Mouse (Mus musculus) midbrain, embryonic 11.5 days (tissue): ENCODE data around the gene Pabpc1l. TPM values are rescaled to one million over a fixed set of nuclear protein-coding genes. Genes with fewer than 3 reads are reported as not detected.

Source experiments
- ATAC-seq: fragments of 200-750 bp; cut with Nextera tagmentation; 2 replicates; pipeline ENCODE4 v1.8.0; 2017; ENCODE audit warnings: moderate TSS enrichment, moderate library complexity; ENCODE audit not compliant: low FRiP score
- DNase-seq: peaks from one replicate; pipeline ENCODE4 v3.0.0; 2015; ENCODE audit warnings: low spot score; ENCODE audit errors: missing footprints
- H3K27ac ChIP-seq: fragments of 300-500 bp; sonication (generic); 2 replicates; pipeline ENCODE4 v1.5.1; 2014; ENCODE audit warnings: low read depth, low read length
- H3K27me3 ChIP-seq: fragments of 300-500 bp; sonication (generic); 2 replicates; pipeline ENCODE4 v1.6.1; 2014; ENCODE audit warnings: mild to moderate bottlenecking, low read length, moderate library complexity, mixed read lengths; ENCODE audit not compliant: control insufficient read depth, insufficient read depth
- H3K36me3 ChIP-seq: fragments of 300-500 bp; sonication (generic); 2 replicates; pipeline ENCODE4 v1.6.1; 2014; ENCODE audit warnings: mild to moderate bottlenecking, low read length, moderate library complexity, mixed read lengths; ENCODE audit not compliant: control insufficient read depth, insufficient read depth
- H3K4me1 ChIP-seq: fragments of 300-500 bp; sonication (generic); 2 replicates; pipeline ENCODE4 v1.6.1; 2014; ENCODE audit warnings: low read length; ENCODE audit not compliant: control insufficient read depth, insufficient read depth
- H3K4me2 ChIP-seq: fragments of 300-500 bp; sonication (generic); 2 replicates; pipeline ENCODE4 v1.6.1; 2014; ENCODE audit warnings: mild to moderate bottlenecking, moderate library complexity
- H3K4me3 ChIP-seq: fragments of 300-500 bp; sonication (generic); 2 replicates; pipeline ENCODE4 v1.5.1; 2014; ENCODE audit warnings: low read depth, low read length
- H3K9ac ChIP-seq: fragments of 300-500 bp; sonication (generic); 2 replicates; pipeline ENCODE4 v1.6.1; 2014; ENCODE audit warnings: low read length
- H3K9me3 ChIP-seq: fragments of 300-500 bp; sonication (generic); 2 replicates; pipeline ENCODE4 v1.6.1; 2016; ENCODE audit warnings: low read length; ENCODE audit not compliant: control insufficient read depth
- WGBS: fragments of 180-500 bp; shearing (Covaris S2); extraction: QIAGEN DNeasy Blood & Tissue Kit; methylation state at CpG from one replicate; pipeline ENCODE4 v1.1.7; 2014; 5-methylcytosine and 5-hydroxymethylcytosine counted together
- polyA plus RNA-seq: library from polyadenylated mRNA; unstranded; fragments of >200 nt; fragmentation: Nextera tagmentation; extraction: Ambion mirVana; gene quantifications from 2 replicates; pipeline ENCODE4 v1.2.1, GENCODE M21; 2014

Gene Pabpc1l
- polyA plus RNA-seq, 1 experiment from 2014 or later: 0.51 TPM

DNA sequence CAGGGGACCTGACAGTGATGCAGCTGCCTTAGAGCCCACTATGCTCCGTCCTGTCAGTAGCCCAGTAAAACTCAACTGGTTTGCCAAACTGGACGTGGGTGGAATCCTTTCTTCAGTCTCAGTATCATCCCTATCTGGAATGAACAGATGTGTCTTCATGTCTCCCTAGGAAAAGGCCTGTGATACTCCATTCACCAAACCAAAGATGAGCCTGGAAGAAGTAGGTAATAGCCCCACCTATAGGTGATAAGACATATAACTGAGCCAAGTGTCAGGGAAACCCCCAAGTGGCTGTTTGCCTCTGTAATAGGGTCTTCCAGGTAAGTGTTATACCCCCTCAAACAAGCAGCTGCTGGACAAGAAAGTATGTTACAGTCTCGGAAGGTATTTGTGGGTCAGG lies 6.3 kb upstream of the Pabpc1l start:
- WGBS: 92% methylated on average over 3 of the region's 3 CpGs
- no peak overlapping the region for H3K4me2 ChIP-seq
- no peaks in the 10 kb centered on the region for H3K27me3 ChIP-seq
- H3K4me1 ChIP-seq: no peaks in the 10 kb centered on the region; the same call in 1 of the 2 replicates
- no peaks in the 10 kb centered on the region for H3K9me3 ChIP-seq
- H3K9ac ChIP-seq: no peak overlapping the region
- DNase-seq: no peak
- no peak overlapping the region for H3K4me3 ChIP-seq
- no peak overlapping the region for H3K27ac ChIP-seq
- no peak for ATAC-seq
- peaks cover 22% of the 10 kb centered on the region for H3K36me3 ChIP-seq

DNA sequence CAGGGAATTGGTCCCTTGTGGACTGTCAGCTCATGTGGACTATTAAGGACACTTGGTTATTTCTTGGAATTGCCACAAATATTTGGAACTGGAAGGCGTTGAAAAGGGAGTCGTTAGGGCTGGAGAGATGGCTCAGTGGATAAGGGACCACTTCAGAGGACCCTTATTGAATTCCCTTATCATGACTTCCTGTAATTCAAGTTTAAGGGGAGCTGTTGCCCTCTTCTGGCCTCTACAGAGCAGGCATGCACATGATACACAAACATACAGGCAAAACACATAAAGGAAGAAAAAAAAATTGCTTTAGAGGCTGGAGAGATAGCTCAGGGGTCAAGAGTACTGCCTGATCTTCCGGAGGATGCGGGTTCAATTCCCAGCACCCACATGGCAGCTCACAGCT lies 5.3 kb upstream of the Pabpc1l start:
- Histone ChIP-seq H3K27ac (no peak overlapping the region), H3K4me3 (no peak overlapping the region), H3K36me3 (peaks cover 17% of the 10 kb centered on the region), H3K9me3 (no peaks in the 10 kb centered on the region), H3K27me3 (no peaks in the 10 kb centered on the region), H3K4me2 (no peak overlapping the region), H3K9ac (no peak overlapping the region), H3K4me1 (no peaks in the 10 kb centered on the region; the same call in 1 of the 2 replicates)
- 97% methylated on average over 4 of the region's 4 CpGs for WGBS
- DNase-seq: no peak
- no peak for ATAC-seq

DNA sequence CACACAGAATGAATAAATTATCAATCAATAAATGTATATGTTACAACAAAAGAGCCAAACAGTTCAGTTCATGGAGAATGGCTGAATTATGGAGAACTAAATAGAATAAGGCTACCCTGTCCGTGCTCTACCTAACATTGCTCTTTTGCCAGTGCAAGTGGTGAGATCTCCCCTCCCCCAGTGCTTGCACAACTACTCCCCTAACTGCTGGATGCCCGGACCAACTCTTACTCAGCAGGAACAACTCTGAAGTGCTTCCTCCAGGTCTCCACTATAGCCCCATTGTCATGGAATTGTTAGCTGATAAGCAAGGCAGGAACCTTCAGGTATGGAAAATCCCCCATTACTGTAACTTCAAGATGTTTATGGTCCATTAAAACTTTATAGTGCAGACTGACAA lies 3.1 kb upstream of the Pabpc1l start:
- DNase-seq (no peak), ATAC-seq (no peak)
- H3K36me3 ChIP-seq: peaks cover 10% of the 10 kb centered on the region
- no peaks in the 10 kb centered on the region for H3K27me3 ChIP-seq
- H3K4me3 ChIP-seq: no peak overlapping the region
- H3K9ac ChIP-seq: no peak overlapping the region
- no peaks in the 10 kb centered on the region; the same call in 1 of the 2 replicates for H3K4me1 ChIP-seq
- no peaks in the 10 kb centered on the region for H3K9me3 ChIP-seq
- H3K4me2 ChIP-seq: no peak overlapping the region
- WGBS: 73% methylated on average over 2 of the region's 2 CpGs
- no peak overlapping the region for H3K27ac ChIP-seq

- Histone ChIP-seq H3K9ac (no peak overlapping the region), H3K9me3 (no peaks in the 10 kb centered on the region), H3K36me3 (no peaks in the 10 kb centered on the region), H3K4me3 (no peak overlapping the region), H3K4me1 (no peaks in the 10 kb centered on the region), H3K4me2 (no peak overlapping the region), H3K27ac (no peak overlapping the region), H3K27me3 (no peaks in the 10 kb centered on the region)
- DNase-seq (no peak), ATAC-seq (no peak)
- WGBS: 84% methylated on average over 10 of the region's 10 CpGs
Measured at GRCm38 (mm10) chr2:164031147-164031546, 5.9 kb downstream of the Pabpc1l start.

DNA sequence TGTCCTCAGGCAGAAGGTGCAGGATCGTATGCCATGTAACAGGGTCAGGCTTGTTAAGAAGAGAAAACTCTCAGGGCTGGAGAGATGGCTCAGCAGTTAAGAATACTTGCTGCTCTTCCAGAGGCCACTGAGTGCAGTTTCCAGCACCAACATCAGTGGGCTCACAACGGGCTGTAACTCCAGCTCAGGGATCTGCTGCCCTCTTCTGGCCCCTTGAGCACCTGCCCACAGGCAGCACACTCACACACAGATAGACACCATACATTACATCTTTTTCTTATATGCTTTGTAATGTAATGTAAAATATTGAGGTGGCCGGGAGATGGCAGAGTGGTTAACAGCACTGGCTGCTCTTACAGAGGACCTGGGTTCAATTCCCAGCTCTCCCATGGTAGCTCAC lies 7.7 kb downstream of the Pabpc1l start:
- H3K4me1 ChIP-seq: no peaks in the 10 kb centered on the region
- ATAC-seq (no peak), DNase-seq (no peak)
- WGBS: 89% methylated on average over 3 of the region's 3 CpGs
- no peaks in the 10 kb centered on the region for H3K36me3 ChIP-seq
- no peaks in the 10 kb centered on the region for H3K9me3 ChIP-seq
- no peak overlapping the region for H3K9ac ChIP-seq
- no peak overlapping the region for H3K4me3 ChIP-seq
- no peaks in the 10 kb centered on the region for H3K27me3 ChIP-seq
- no peak overlapping the region for H3K4me2 ChIP-seq
- H3K27ac ChIP-seq: no peak overlapping the region

- WGBS: 61% methylated on average over 10 of the region's 10 CpGs
- no peak for DNase-seq
- H3K9me3 ChIP-seq: no peaks in the 10 kb centered on the region
- H3K36me3 ChIP-seq: no peaks in the 10 kb centered on the region
- no peaks in the 10 kb centered on the region for H3K27me3 ChIP-seq
- H3K4me3 ChIP-seq: no peak overlapping the region
- H3K27ac ChIP-seq: no peak overlapping the region
- H3K4me1 ChIP-seq: no peaks in the 10 kb centered on the region
- H3K9ac ChIP-seq: no peak overlapping the region
- no peak overlapping the region for H3K4me2 ChIP-seq
- ATAC-seq: no peak
Measured at GRCm38 (mm10) chr2:164036520-164037019, 11.3 kb downstream of the Pabpc1l start.

DNA sequence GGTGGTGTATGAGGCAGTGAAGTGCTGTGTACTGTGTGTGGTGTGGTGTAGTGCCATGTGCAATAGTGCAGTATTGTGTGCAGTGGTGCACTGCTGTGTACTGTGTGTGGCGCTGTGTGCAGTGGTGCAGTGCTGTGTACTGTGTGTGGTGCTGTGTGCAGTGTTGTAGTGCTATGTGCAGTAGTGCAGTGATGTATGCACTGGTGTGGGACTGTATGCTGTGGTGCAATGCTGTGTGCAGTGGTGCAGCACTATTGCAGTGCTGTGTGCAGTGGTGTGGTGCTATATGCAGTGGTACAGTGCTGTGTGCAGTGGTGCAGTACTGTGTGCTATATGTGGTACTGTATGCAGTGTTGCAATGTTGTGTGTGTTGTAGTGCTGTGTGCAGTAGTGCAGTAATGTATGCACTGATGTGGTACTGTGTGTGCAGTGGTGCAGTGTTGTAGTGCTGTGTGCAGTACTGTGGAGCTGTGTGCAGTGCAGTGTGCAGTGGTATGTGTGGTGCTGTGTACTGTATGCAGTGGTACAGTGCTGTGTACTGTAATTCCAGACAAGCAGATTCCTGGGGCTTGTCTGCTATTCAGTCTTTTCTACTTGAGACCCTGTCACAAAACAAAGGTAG lies 13.3 kb downstream of the Pabpc1l start:
- no peaks in the 10 kb centered on the region for H3K4me1 ChIP-seq
- no peak overlapping the region for H3K27ac ChIP-seq
- H3K27me3 ChIP-seq: no peaks in the 10 kb centered on the region
- H3K9ac ChIP-seq: no peak overlapping the region
- DNase-seq (no peak), ATAC-seq (no peak)
- no peak overlapping the region for H3K4me3 ChIP-seq
- H3K4me2 ChIP-seq: no peak overlapping the region
- no peaks in the 10 kb centered on the region for H3K36me3 ChIP-seq
- 100% methylated on average over 1 of the region's 1 CpGs for WGBS
- H3K9me3 ChIP-seq: no peaks in the 10 kb centered on the region

GRCm38 (mm10) chr2:164040949-164041348 lies 15.7 kb downstream of the Pabpc1l start:
- no peak overlapping the region for H3K9ac ChIP-seq
- no peak overlapping the region for H3K4me3 ChIP-seq
- H3K27ac ChIP-seq: no peak overlapping the region
- no peaks in the 10 kb centered on the region for H3K27me3 ChIP-seq
- WGBS: 89% methylated on average over 6 of the region's 6 CpGs
- H3K9me3 ChIP-seq: no peaks in the 10 kb centered on the region
- no peaks in the 10 kb centered on the region for H3K36me3 ChIP-seq
- H3K4me2 ChIP-seq: no peak overlapping the region
- DNase-seq (no peak), ATAC-seq (no peak)
- no peaks in the 10 kb centered on the region for H3K4me1 ChIP-seq

DNA sequence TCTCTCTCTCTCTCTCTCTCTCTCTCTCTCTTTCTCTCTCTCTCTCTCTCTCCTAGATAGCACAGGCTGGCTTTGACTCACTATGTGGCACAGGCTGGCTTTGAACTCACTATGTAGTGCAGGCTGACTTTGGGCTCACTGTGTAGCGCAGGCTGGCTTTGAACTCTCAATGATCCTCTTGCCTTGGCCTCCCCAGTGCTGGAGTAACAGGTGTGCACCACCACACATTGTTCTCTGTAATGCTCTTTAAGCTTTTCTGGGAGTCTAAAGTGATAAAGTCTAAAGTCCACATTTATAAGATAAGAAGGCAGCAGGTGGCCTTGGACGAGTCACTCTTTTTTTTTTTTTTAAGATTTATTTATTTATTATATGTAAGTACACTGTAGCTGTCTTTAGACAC lies 16.3 kb downstream of the Pabpc1l start:
- no peaks in the 10 kb centered on the region for H3K9me3 ChIP-seq
- no peak overlapping the region for H3K9ac ChIP-seq
- no peak overlapping the region for H3K4me3 ChIP-seq
- no peaks in the 10 kb centered on the region for H3K27me3 ChIP-seq
- no peaks in the 10 kb centered on the region for H3K4me1 ChIP-seq
- DNase-seq: no peak
- no peak overlapping the region for H3K27ac ChIP-seq
- no peak overlapping the region for H3K4me2 ChIP-seq
- 88% methylated on average over 2 of the region's 2 CpGs for WGBS
- ATAC-seq: no peak
- H3K36me3 ChIP-seq: no peaks in the 10 kb centered on the region
